ENCODE assay signal across 8 mouse cellular contexts in genomic region chr7:96983660-96984347, GRCm38 (mm10). TPM values are rescaled to one million over a fixed set of nuclear protein-coding genes. Genes with fewer than 3 reads are reported as not detected.
DNase-seq lines count a peak whose midpoint lies in the region; ATAC-seq lines count a peak whose summit lies in the region.

No protein-coding gene starts in this region.

- no peaks in the 10 kb centered on the region for H3K36me3 ChIP-seq in kidney, embryonic 16.5 days (ENCODE audit: insufficient read depth, low read length)
- H3K36me3 ChIP-seq in forebrain, embryonic 14.5 days (ENCODE audit: control insufficient read depth, insufficient read depth, low read length), result no peaks in the 10 kb centered on the region
- H3K36me3 ChIP-seq in midbrain, embryonic 15.5 days (replicated peaks), result no peaks in the 10 kb centered on the region

- H3K27me3 ChIP-seq in kidney, embryonic 16.5 days (ENCODE audit: insufficient read depth, low read length), result no peaks in the 10 kb centered on the region
- no peaks in the 10 kb centered on the region for H3K27me3 ChIP-seq in forebrain, embryonic 14.5 days (replicated peaks; ENCODE audit: control insufficient read depth, insufficient read depth, low read length)
- H3K27me3 ChIP-seq in midbrain, embryonic 15.5 days (replicated peaks), result no peaks in the 10 kb centered on the region

- H3K27ac ChIP-seq in kidney, embryonic 16.5 days (ENCODE audit: low read length), result no peak overlapping the region; the same call in 1 of the 2 replicates
- H3K27ac ChIP-seq in forebrain, embryonic 14.5 days (ENCODE audit: low read depth, low read length), result no peak overlapping the region
- H3K27ac ChIP-seq in midbrain, embryonic 15.5 days, result no peak overlapping the region

- H3K9ac ChIP-seq in kidney, embryonic 16.5 days (replicated peaks; ENCODE audit: low read length), result no peak overlapping the region
- H3K9ac ChIP-seq in forebrain, embryonic 14.5 days (ENCODE audit: low read length), result no peak overlapping the region
- H3K9ac ChIP-seq in midbrain, embryonic 15.5 days, result no peak overlapping the region

- no peak overlapping the region for H3K4me2 ChIP-seq in kidney, embryonic 16.5 days (replicated peaks; ENCODE audit: low read depth, low read length)
- no peak overlapping the region for H3K4me2 ChIP-seq in forebrain, embryonic 14.5 days (ENCODE audit: low read length)
- H3K4me2 ChIP-seq in midbrain, embryonic 15.5 days, result no peak overlapping the region

- intact Hi-C loops in gastrocnemius, postnatal 14 days (cut with DNase I; ENCODE audit: low total_unique reads), result no loop called here

- DNase-seq in kidney, postnatal 36 days, result peak; percentile 9
- peak; percentile 31 for DNase-seq in forebrain, embryonic 14.5 days (ENCODE audit: low spot score)
- DNase-seq in hindlimb bud, embryonic 11.5 days (ENCODE audit: extremely low spot score, low read depth, low spot score), result peak; percentile 16
- DNase-seq in adrenal gland, postnatal 10 days, result no peak
- no peak for DNase-seq in gastrocnemius, postnatal 14 days

- no peak for ATAC-seq in kidney, embryonic 16.5 days (ENCODE audit: low FRiP score, low TSS enrichment)
- ATAC-seq in forebrain, embryonic 14.5 days, result no peak
- ATAC-seq in midbrain, embryonic 15.5 days (replicated peaks), result peak; percentile 70
- ATAC-seq in erythroid progenitor cell, adult 5-6 weeks (replicated peaks; ENCODE audit: low FRiP score, poor library complexity, severe bottlenecking), result no peak

- no peaks in the 10 kb centered on the region for H3K9me3 ChIP-seq in kidney, embryonic 16.5 days (ENCODE audit: low read length)
- H3K9me3 ChIP-seq in forebrain, embryonic 14.5 days (replicated peaks; ENCODE audit: control insufficient read depth, low read length), result no peaks in the 10 kb centered on the region
- H3K9me3 ChIP-seq in midbrain, embryonic 15.5 days, result no peaks in the 10 kb centered on the region

- WGBS in kidney, embryonic 16.5 days, result 53% methylated on average over 7 of the region's 7 CpGs
- 34% methylated on average over 7 of the region's 7 CpGs for WGBS in forebrain, embryonic 14.5 days
- WGBS in midbrain, embryonic 15.5 days, result 21% methylated on average over 7 of the region's 7 CpGs

- peaks cover 13% of the 10 kb centered on the region for H3K4me1 ChIP-seq in kidney, embryonic 16.5 days (ENCODE audit: insufficient read depth, low read length)
- H3K4me1 ChIP-seq in forebrain, embryonic 14.5 days (ENCODE audit: control insufficient read depth, insufficient read depth, low read length), result peaks cover 11% of the 10 kb centered on the region
- H3K4me1 ChIP-seq in midbrain, embryonic 15.5 days, result peaks cover 16% of the 10 kb centered on the region

- no peak overlapping the region for H3K4me3 ChIP-seq in kidney, embryonic 16.5 days (ENCODE audit: low read length)
- no peak overlapping the region for H3K4me3 ChIP-seq in forebrain, embryonic 14.5 days (ENCODE audit: low read depth, low read length)
- H3K4me3 ChIP-seq in midbrain, embryonic 15.5 days, result no peak overlapping the region

RNA-seq across cellular contexts. Expression of gene Nars2, which starts 32.5 kb away (rescaled TPM):
- polyA plus RNA-seq in kidney, embryonic 16.5 days (2015; fragmentation: Nextera tagmentation; extraction: Ambion mirVana), result 30.8 and 31.6 TPM in 2 replicates
- polyA plus RNA-seq in forebrain, embryonic 14.5 days (2014; fragmentation: Nextera tagmentation; extraction: Ambion mirVana), result 22.3 and 25.7 TPM in 2 replicates
- polyA plus RNA-seq in midbrain, embryonic 15.5 days (2015; fragmentation: Nextera tagmentation; extraction: Ambion mirVana), result 15.2 and 17.5 TPM in 2 replicates
- 20.2 and 21.4 TPM in 2 replicates for total RNA-seq in erythroid progenitor cell, adult 5-6 weeks (2015; ENCODE audit: low replicate concordance)
- 28.9 and 38.5 TPM in 2 replicates for total RNA-seq in erythroid progenitor cell, adult 5-6 weeks (2017; ENCODE audit: low replicate concordance)
- 10 to 100 TPM; 25.0 to 25.7 TPM for total RNA-seq in adrenal gland, postnatal 10 days (2021)
- total RNA-seq in gastrocnemius, postnatal 14 days (2021), result 1 to 10 TPM; 8.6 to 8.7 TPM

Comparison
In these comparisons a context has a peak if more than half of its experiments do, and no peak if none do; other contexts are left out.
1. DNase-seq: peak in kidney, postnatal 36 days (2 of 2), forebrain, embryonic 14.5 days (single experiment) and hindlimb bud, embryonic 11.5 days (single experiment); none in adrenal gland, postnatal 10 days (single experiment) and gastrocnemius, postnatal 14 days (single experiment).